Mouse (Mus musculus) kidney, adult 2 months (tissue): ENCODE data around the gene Strn. TPM values are rescaled to one million over a fixed set of nuclear protein-coding genes. Genes with fewer than 3 reads are reported as not detected.

Experiments used
- DNase-seq: peaks from one replicate; pipeline ENCODE4 v3.0.0; 2021
- H3K27ac ChIP-seq: fragments of 200-500 bp; 2 replicates; pipeline ENCODE4 v1.5.1; 2012; ENCODE audit warnings: low read depth, low read length, control low read depth, inconsistent platforms; ENCODE audit not compliant: insufficient read depth
- H3K27me3 ChIP-seq: fragments of 200-500 bp; replicated peaks from 2 replicates; pipeline ENCODE4 v1.6.1; 2012; ENCODE audit warnings: mild to moderate bottlenecking, moderate library complexity, low read length, inconsistent platforms; ENCODE audit not compliant: control insufficient read depth, insufficient read depth
- H3K36me3 ChIP-seq: fragments of 200-500 bp; 2 replicates; pipeline ENCODE4 v1.6.1; 2012; ENCODE audit warnings: mild to moderate bottlenecking, moderate library complexity, low read length, inconsistent platforms; ENCODE audit not compliant: control insufficient read depth, insufficient read depth
- H3K4me1 ChIP-seq: fragments of 200-500 bp; 2 replicates; pipeline ENCODE4 v1.6.1; 2011; ENCODE audit warnings: low read length; ENCODE audit not compliant: control insufficient read depth, insufficient read depth
- H3K4me3 ChIP-seq: fragments of 200-500 bp; 2 replicates; pipeline ENCODE4 v1.5.1; 2011; ENCODE audit warnings: mild to moderate bottlenecking, low read depth, low read length, control low read depth; ENCODE audit not compliant: insufficient read depth
- CTCF ChIP-seq: fragments of 200-500 bp; conservative IDR thresholded peaks from 2 replicates; pipeline ENCODE4 v1.5.1; 2011; ENCODE audit warnings: low read depth, mild to moderate bottlenecking, control low read depth, low read length, moderate library complexity, mixed read lengths; ENCODE audit not compliant: insufficient read depth, insufficient read length
- POLR2A ChIP-seq: fragments of 200-500 bp; IDR thresholded peaks from one replicate; pipeline ENCODE4 v1.6.1; 2011; ENCODE audit warnings: low read depth, low read length, control low read depth
- whole genome bisulfite sequencing: fragments of 180-500 bp; shearing (Covaris S2); methylation state at CpG from one replicate; pipeline ENCODE4 v1.1.7; 2018; 5-methylcytosine and 5-hydroxymethylcytosine counted together
- polyA plus RNA-seq: library from polyadenylated mRNA; depleted of rRNA; stranded (reverse); fragments of >200 nt; gene quantifications from 2 replicates; pipeline ENCODE4 v1.2.3, GENCODE M21; 2012

Gene Strn
- polyA plus RNA-seq, 1 experiment: 6.5 TPM

GRCm38 (mm10) chr17:78736473-78736988, 465 bp downstream of the Strn start:
- Histone ChIP-seq H3K4me1 (peaks cover 9% of the 10 kb centered on the region; the same call in 1 of the 2 replicates), H3K4me3 (peak overlapping the region; percentile 82), H3K36me3 (no peaks in the 10 kb centered on the region), H3K27ac (peak overlapping the region; percentile 89), H3K27me3 (no peaks in the 10 kb centered on the region)
- WGBS: under 1% methylated on average over 60 of the region's 60 CpGs
- no peak for TF ChIP-seq CTCF
- TF ChIP-seq POLR2A: peak; percentile 65
- DNase-seq: peak; percentile 99

- Histone ChIP-seq H3K27me3 (no peaks in the 10 kb centered on the region), H3K4me1 (peaks cover 9% of the 10 kb centered on the region; the same call in 1 of the 2 replicates), H3K27ac (peak overlapping the region; percentile 69), H3K36me3 (no peaks in the 10 kb centered on the region), H3K4me3 (peak overlapping the region; percentile 82)
- TF ChIP-seq POLR2A (no peak), CTCF (no peak)
- DNase-seq: peak; percentile 27
- WGBS: 1% methylated on average over 39 of the region's 39 CpGs
Observed at GRCm38 (mm10) chr17:78735731-78736472, 1.1 kb downstream of the Strn start.

- no peaks in the 10 kb centered on the region for H3K36me3 ChIP-seq
- 73% methylated on average over 10 of the region's 10 CpGs for WGBS
- peaks cover 9% of the 10 kb centered on the region; the same call in 1 of the 2 replicates for H3K4me1 ChIP-seq
- no peak for DNase-seq
- TF ChIP-seq POLR2A (no peak), CTCF (no peak)
- H3K4me3 ChIP-seq: no peak overlapping the region
- H3K27me3 ChIP-seq: no peaks in the 10 kb centered on the region
- no peak overlapping the region for H3K27ac ChIP-seq
Observed at GRCm38 (mm10) chr17:78734806-78735205, 2.2 kb downstream of the Strn start.

GRCm38 (mm10) chr17:78732056-78732455, 4.9 kb downstream of the Strn start:
- 41% methylated on average over 1 of the region's 1 CpGs for WGBS

GRCm38 (mm10) chr17:78726746-78727449, 10.1 kb downstream of the Strn start:
- peaks cover 10% of the 10 kb centered on the region; the same call in 1 of the 2 replicates for H3K4me1 ChIP-seq
- DNase-seq: peak; percentile 14
- WGBS: 47% methylated on average over 14 of the region's 14 CpGs

More at GRCm38 (mm10) chr17:78732056-78732455, 4.9 kb downstream of the Strn start:
- peaks cover 12% of the 10 kb centered on the region; the same call in 1 of the 2 replicates for H3K4me1 ChIP-seq
- no peaks in the 10 kb centered on the region for H3K27me3 ChIP-seq
- H3K27ac ChIP-seq: no peak overlapping the region
- DNase-seq: no peak
- H3K4me3 ChIP-seq: no peak overlapping the region
- H3K36me3 ChIP-seq: no peaks in the 10 kb centered on the region
- TF ChIP-seq POLR2A: no peak
- no peak for TF ChIP-seq CTCF

GRCm38 (mm10) chr17:78724461-78725055, 12.4 kb downstream of the Strn start:
- TF ChIP-seq CTCF (no peak), POLR2A (no peak)
- H3K36me3 ChIP-seq: no peaks in the 10 kb centered on the region
- no peak overlapping the region for H3K4me3 ChIP-seq
- no peak overlapping the region for H3K27ac ChIP-seq
- no peak for DNase-seq
- H3K4me1 ChIP-seq: peaks cover 8% of the 10 kb centered on the region; the same call in 1 of the 2 replicates
- no peaks in the 10 kb centered on the region for H3K27me3 ChIP-seq
- 29% methylated on average over 6 of the region's 6 CpGs for WGBS

More at GRCm38 (mm10) chr17:78726746-78727449, 10.1 kb downstream of the Strn start:
- 0 out of 2 replicates have a peak overlapping the region, but pooled peaks have one; percentile 3 for H3K4me3 ChIP-seq
- H3K27me3 ChIP-seq: no peaks in the 10 kb centered on the region
- no peak for TF ChIP-seq CTCF
- no peak for TF ChIP-seq POLR2A
- H3K27ac ChIP-seq: 0 out of 2 replicates have a peak overlapping the region, but pooled peaks have one; percentile 50
- H3K36me3 ChIP-seq: no peaks in the 10 kb centered on the region
